In the genomic region with DNA sequence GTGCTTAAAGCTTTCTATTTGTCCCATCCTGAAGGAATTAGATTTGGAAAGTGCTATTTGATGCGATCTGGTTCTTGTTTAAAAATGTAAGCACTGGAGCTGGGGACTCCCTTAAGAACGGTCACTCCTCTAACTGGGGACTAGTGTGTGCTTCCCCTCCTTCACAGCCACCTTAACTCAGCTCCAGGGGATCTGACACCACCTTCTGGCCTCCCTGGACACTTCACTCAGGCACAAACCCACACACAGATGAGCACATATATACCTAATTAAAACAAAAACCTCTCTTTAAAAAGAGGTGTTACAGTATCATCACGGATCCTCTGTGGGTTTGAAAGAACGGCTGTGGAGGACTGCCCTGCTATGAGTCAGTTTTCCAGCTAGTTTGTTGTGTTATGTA, we compare ENCODE assay signal across 21 mouse cellular contexts. TPM values are rescaled to one million over a fixed set of nuclear protein-coding genes. Genes with fewer than 3 reads are reported as not detected.
DNase-seq lines count a peak whose midpoint lies in the region; ATAC-seq and TF ChIP-seq lines count a peak whose summit lies in the region.
"Had no signal": no experiment of that assay in that cellular context is flagged by ENCODE, and none has a peak within 500 bp of the region (broad histone marks: within the 10 kb centered on the region; RNA-seq: fewer than 3 reads in every experiment).

No protein-coding gene starts in this region.

- peak; percentile 25 for ATAC-seq in lung, postnatal 0 days
- ATAC-seq in stomach, postnatal 0 days (ENCODE audit: low FRiP score, low TSS enrichment), result no peak
- ATAC-seq: hindbrain, postnatal 0 days had no signal

- no peaks in the 10 kb centered on the region for H3K36me3 ChIP-seq in kidney, adult 2 months (ENCODE audit: control insufficient read depth, insufficient read depth, low read length)
- H3K36me3 ChIP-seq in lung, postnatal 0 days (ENCODE audit: insufficient read depth, low read length), result no peaks in the 10 kb centered on the region
- no peaks in the 10 kb centered on the region for H3K36me3 ChIP-seq in stomach, postnatal 0 days (ENCODE audit: control insufficient read depth, insufficient read depth, low read length)

- H3K9ac ChIP-seq in lung, postnatal 0 days (replicated peaks; ENCODE audit: low read depth), result no peak overlapping the region
- no peak overlapping the region for H3K9ac ChIP-seq in stomach, postnatal 0 days (ENCODE audit: low read length)
- H3K9ac ChIP-seq: embryonic facial prominence, embryonic 12.5 days; limb, embryonic 12.5 days; lung, embryonic 14.5 days; neural tube, embryonic 12.5 days had no signal

- no peak overlapping the region for H3K27ac ChIP-seq in kidney, adult 2 months (ENCODE audit: insufficient read depth, low read depth, low read length)
- peak overlapping the region; percentile 69 for H3K27ac ChIP-seq in lung, postnatal 0 days (ENCODE audit: low read length)
- H3K27ac ChIP-seq in stomach, postnatal 0 days (replicated peaks), result no peak overlapping the region
- H3K27ac ChIP-seq: embryonic facial prominence, embryonic 12.5 days; heart, adult 2 months; hindbrain, embryonic 10.5 days; hindbrain, postnatal 0 days; limb, embryonic 12.5 days; neural tube, embryonic 12.5 days had no signal

- TF ChIP-seq POLR2A in kidney, adult 2 months (IDR thresholded peaks at IDR 0.05; ENCODE audit: low read depth, low read length), result no peak

- 0 out of 2 replicates have a peak overlapping the region, but pooled peaks have one; percentile 2 for H3K4me2 ChIP-seq in lung, postnatal 0 days (replicated peaks; ENCODE audit: low read depth, low read length)
- no peak overlapping the region for H3K4me2 ChIP-seq in stomach, postnatal 0 days (replicated peaks; ENCODE audit: low read depth)
- H3K4me2 ChIP-seq: embryonic facial prominence, embryonic 12.5 days; limb, embryonic 12.5 days; lung, embryonic 14.5 days; midbrain, embryonic 11.5 days; neural tube, embryonic 12.5 days had no signal

- H3K9me3 ChIP-seq in lung, postnatal 0 days (ENCODE audit: low read length), result no peaks in the 10 kb centered on the region
- H3K9me3 ChIP-seq in stomach, postnatal 0 days (ENCODE audit: control insufficient read depth, low read length), result no peaks in the 10 kb centered on the region
- H3K9me3 ChIP-seq: embryonic facial prominence, embryonic 12.5 days; hindbrain, embryonic 10.5 days; limb, embryonic 12.5 days; neural tube, embryonic 12.5 days had no signal

- 0 out of 2 replicates have a peak, but pooled peaks have one; percentile 24 for TF ChIP-seq CTCF in kidney, adult 2 months (conservative IDR thresholded peaks at IDR 0.05; ENCODE audit: insufficient read depth, insufficient read length, low read depth, low read length)
- peak; percentile 51 for TF ChIP-seq CTCF in lung, postnatal 0 days (IDR thresholded peaks at IDR 0.05)
- TF ChIP-seq CTCF in stomach, postnatal 0 days (IDR thresholded peaks at IDR 0.05; ENCODE audit: low read depth), result peak; percentile 37

- TF ChIP-seq EP300 in lung, postnatal 0 days (IDR thresholded peaks at IDR 0.05), result no peak
- TF ChIP-seq EP300 in stomach, postnatal 0 days (optimal IDR thresholded peaks at IDR 0.05), result no peak

- WGBS in kidney, adult 2 months, result 81% methylated on average over 4 of the region's 4 CpGs
- WGBS in lung, postnatal 0 days, result 56% methylated on average over 4 of the region's 4 CpGs
- 78% methylated on average over 4 of the region's 4 CpGs for WGBS in stomach, postnatal 0 days

- DNase-seq in kidney, adult 2 months, result no peak
- no peak for DNase-seq in kidney, postnatal 10 days
- peak; percentile 47 for DNase-seq in lung, postnatal 0 days (ENCODE audit: low spot score)
- no peak for DNase-seq in lung, postnatal 10 days
- peak; percentile 37 for DNase-seq in brain, adult 2 months (ENCODE audit: low read depth, low spot score)
- peak; percentile 11 for DNase-seq in stomach, postnatal 0 days (ENCODE audit: low spot score)
- no peak for DNase-seq in embryo, embryonic 10 days (ENCODE audit: low spot score)
- DNase-seq: cerebellum, adult 8-10 months; gastrocnemius, postnatal 10 days; heart, adult 2 months; kidney, adult 8-10 months; kidney, postnatal 4 days; lung, embryonic 14.5 days; right cerebral cortex, postnatal 4 days; thymus, postnatal 4 days had no signal

- no peak overlapping the region for H3K4me3 ChIP-seq in kidney, adult 2 months (ENCODE audit: insufficient read depth, low read depth, low read length)
- no peak overlapping the region for H3K4me3 ChIP-seq in lung, postnatal 0 days (ENCODE audit: low read depth, low read length)
- H3K4me3 ChIP-seq in stomach, postnatal 0 days (ENCODE audit: low read depth, low read length), result no peak overlapping the region
- H3K4me3 ChIP-seq: embryonic facial prominence, embryonic 12.5 days; heart, adult 2 months; hindbrain, embryonic 10.5 days; limb, embryonic 12.5 days; neural tube, embryonic 12.5 days had no signal

- H3K4me1 ChIP-seq in kidney, adult 2 months (ENCODE audit: control insufficient read depth, insufficient read depth, low read length), result peaks cover 12% of the 10 kb centered on the region
- peaks cover 20% of the 10 kb centered on the region; the same call in 1 of the 2 replicates for H3K4me1 ChIP-seq in lung, postnatal 0 days (ENCODE audit: insufficient read depth, low read depth, low read length)
- H3K4me1 ChIP-seq in stomach, postnatal 0 days (replicated peaks; ENCODE audit: control insufficient read depth, insufficient read depth), result no peaks in the 10 kb centered on the region

- H3K27me3 ChIP-seq in kidney, adult 2 months (replicated peaks; ENCODE audit: control insufficient read depth, insufficient read depth, low read length), result no peaks in the 10 kb centered on the region
- no peaks in the 10 kb centered on the region for H3K27me3 ChIP-seq in lung, postnatal 0 days (replicated peaks; ENCODE audit: insufficient read depth, low read length)
- H3K27me3 ChIP-seq in stomach, postnatal 0 days (ENCODE audit: control insufficient read depth, insufficient read depth, low read length), result no peaks in the 10 kb centered on the region
- H3K27me3 ChIP-seq: embryonic facial prominence, embryonic 12.5 days; limb, embryonic 12.5 days; neural tube, embryonic 12.5 days had no signal

RNA-seq across cellular contexts. Expression of a gene that starts 23.0 kb away (rescaled TPM):
- polyA plus RNA-seq in kidney, adult 2 months (2012; rRNA removed), result 62.1 and 68.7 TPM in 2 replicates
- polyA plus RNA-seq in lung, postnatal 0 days (2015; fragmentation: Nextera tagmentation; extraction: Ambion mirVana), result 71.9 and 79.9 TPM in 2 replicates
- 29.5 and 30.5 TPM in 2 replicates for polyA plus RNA-seq in stomach, postnatal 0 days (2015; fragmentation: Nextera tagmentation; extraction: Ambion mirVana)

Comparison
In these comparisons a context has a peak if more than half of its experiments do, and no peak if none do; other contexts are left out.
1. DNase-seq: peak in lung, postnatal 0 days (single experiment), brain, adult 2 months (single experiment) and stomach, postnatal 0 days (single experiment); none in kidney, adult 2 months (single experiment), kidney, postnatal 10 days (single experiment), lung, postnatal 10 days (single experiment) and embryo, embryonic 10 days (single experiment).
2. Peak in every context shown above with its lines, with median percentiles within 50 percentile points of each other: CTCF ChIP-seq.